ENCODE assay signal across 9 mouse cellular contexts in genomic region chr6:91157237-91157570, GRCm38 (mm10). TPM values are rescaled to one million over a fixed set of nuclear protein-coding genes. Genes with fewer than 3 reads are reported as not detected.
DNase-seq lines count a peak whose midpoint lies in the region; ATAC-seq and TF ChIP-seq lines count a peak whose summit lies in the region.
"Had no signal": no experiment of that assay in that cellular context is flagged by ENCODE, and none has a peak within 500 bp of the region (broad histone marks: within the 10 kb centered on the region; RNA-seq: fewer than 3 reads in every experiment).

No protein-coding gene starts in this region.

- WGBS in spleen, adult 2 months = 55% methylated on average over 6 of the region's 6 CpGs
- WGBS in limb, embryonic 15.5 days = 15% methylated on average over 6 of the region's 6 CpGs
- WGBS in stomach, postnatal 0 days = 30% methylated on average over 5 of the region's 6 CpGs

- H3K27ac ChIP-seq in spleen, adult 2 months (ENCODE audit: insufficient read depth, low read length) = no peak overlapping the region
- peak overlapping the region; percentile 86 for H3K27ac ChIP-seq in limb, embryonic 15.5 days
- peak overlapping the region; percentile 82; the same call in 1 of the 2 replicates for H3K27ac ChIP-seq in stomach, postnatal 0 days (replicated peaks)

- no peak for TF ChIP-seq POLR2A in spleen, adult 2 months (IDR thresholded peaks at IDR 0.05; ENCODE audit: low read depth, low read length)

- no peak for TF ChIP-seq EP300 in stomach, postnatal 0 days (optimal IDR thresholded peaks at IDR 0.05)

- H3K9me3 ChIP-seq in erythroblast, embryonic 14.5 days (ENCODE audit: control insufficient read depth, low read length) = peaks cover under 1% of the 10 kb centered on the region; the same call in 1 of the 2 replicates
- no peaks in the 10 kb centered on the region for H3K9me3 ChIP-seq in limb, embryonic 15.5 days
- H3K9me3 ChIP-seq in stomach, postnatal 0 days (ENCODE audit: control insufficient read depth, low read length) = no peaks in the 10 kb centered on the region

- H3K4me2 ChIP-seq in limb, embryonic 15.5 days = peak overlapping the region; percentile 83
- H3K4me2 ChIP-seq in stomach, postnatal 0 days (replicated peaks; ENCODE audit: low read depth) = peak overlapping the region; percentile 92

- DNase-seq in spleen, adult 2 months (ENCODE audit: low read depth in 1 of 2, low spot score in 2 of 2) = no peak
- no peak for DNase-seq in spleen, adult 18-20 months
- no peak for DNase-seq in stomach, postnatal 0 days (ENCODE audit: low spot score)
- no peak for DNase-seq in frontal cortex, postnatal 25 days (ENCODE audit: low spot score in 2 of 2)
- DNase-seq in T-cell, adult 2 months (ENCODE audit: low spot score) = no peak

- H3K4me1 ChIP-seq in erythroblast, embryonic 14.5 days (ENCODE audit: control insufficient read depth) = peaks cover 97% of the 10 kb centered on the region
- H3K4me1 ChIP-seq in spleen, adult 2 months (ENCODE audit: control insufficient read depth, insufficient read depth, insufficient read length) = peaks cover 4% of the 10 kb centered on the region
- peaks cover 62% of the 10 kb centered on the region for H3K4me1 ChIP-seq in limb, embryonic 15.5 days
- peaks cover 3% of the 10 kb centered on the region; the same call in 1 of the 2 replicates for H3K4me1 ChIP-seq in stomach, postnatal 0 days (replicated peaks; ENCODE audit: control insufficient read depth, insufficient read depth)

- no peak for TF ChIP-seq CTCF in spleen, adult 2 months (IDR thresholded peaks at IDR 0.05; ENCODE audit: extremely low read depth, insufficient read depth, insufficient read length, insufficient replicate concordance)
- TF ChIP-seq CTCF in stomach, postnatal 0 days (IDR thresholded peaks at IDR 0.05; ENCODE audit: low read depth) = no peak

- peak overlapping the region; percentile 85 for H3K4me3 ChIP-seq in erythroblast, embryonic 14.5 days (replicated peaks)
- H3K4me3 ChIP-seq in spleen, adult 2 months (ENCODE audit: extremely low read depth, insufficient read depth, insufficient read length) = peak overlapping the region; percentile 60; the same call in 1 of the 2 replicates
- H3K4me3 ChIP-seq in limb, embryonic 15.5 days = peak overlapping the region; percentile 63
- H3K4me3 ChIP-seq in stomach, postnatal 0 days (ENCODE audit: low read depth, low read length) = peak overlapping the region; percentile 65

- ATAC-seq in erythroblast, adult 5-6 weeks (replicated peaks; ENCODE audit: low FRiP score, poor library complexity, severe bottlenecking) = no peak
- ATAC-seq in limb, embryonic 15.5 days (ENCODE audit: insufficient number of reproducible peaks, low FRiP score, low TSS enrichment, low read depth) = no peak
- peak; percentile 6; the same call in 1 of the 2 replicates for ATAC-seq in stomach, postnatal 0 days (ENCODE audit: low FRiP score, low TSS enrichment)

- H3K9ac ChIP-seq in limb, embryonic 15.5 days = peak overlapping the region; percentile 60
- peak overlapping the region; percentile 76 for H3K9ac ChIP-seq in stomach, postnatal 0 days (ENCODE audit: low read length)

- peaks cover 48% of the 10 kb centered on the region for H3K36me3 ChIP-seq in erythroblast, embryonic 14.5 days (ENCODE audit: control insufficient read depth)
- H3K36me3 ChIP-seq in spleen, adult 2 months (ENCODE audit: control insufficient read depth, insufficient read depth, low read length) = no peaks in the 10 kb centered on the region
- no peaks in the 10 kb centered on the region for H3K36me3 ChIP-seq in limb, embryonic 15.5 days
- no peaks in the 10 kb centered on the region for H3K36me3 ChIP-seq in stomach, postnatal 0 days (ENCODE audit: control insufficient read depth, insufficient read depth, low read length)

- H3K27me3 ChIP-seq in erythroblast, embryonic 14.5 days (ENCODE audit: control insufficient read depth) = peaks cover 18% of the 10 kb centered on the region
- no peaks in the 10 kb centered on the region for H3K27me3 ChIP-seq in spleen, adult 2 months (ENCODE audit: control insufficient read depth, insufficient read depth, low read length)
- H3K27me3 ChIP-seq in limb, embryonic 15.5 days = 0 out of 2 replicates have a peak, but pooled peaks cover 3% of the 10 kb centered on the region
- no peaks in the 10 kb centered on the region for H3K27me3 ChIP-seq in stomach, postnatal 0 days (ENCODE audit: control insufficient read depth, insufficient read depth, low read length)

RNA-seq across cellular contexts. Expression of gene Hdac11, which starts 0.7 kb away (rescaled TPM):
- polyA plus RNA-seq in erythroblast, embryonic 14.5 days (2012) = 1.5 and 2.9 TPM in 2 replicates
- total RNA-seq in erythroblast, adult 5-6 weeks (2015; ENCODE audit: low replicate concordance) = 3.8 TPM in 1 of 2 replicates, not detected in the other
- 0.84 and 1.8 TPM in 2 replicates for total RNA-seq in erythroblast, adult 5-6 weeks (2017; ENCODE audit: low replicate concordance)
- 8.3 and 8.9 TPM in 2 replicates for polyA plus RNA-seq in spleen, adult 2 months (2012; rRNA removed)
- polyA plus RNA-seq in limb, embryonic 15.5 days (2015; fragmentation: Nextera tagmentation; extraction: Ambion mirVana) = 13.5 and 13.9 TPM in 2 replicates
- 6.5 and 7.1 TPM in 2 replicates for polyA plus RNA-seq in stomach, postnatal 0 days (2015; fragmentation: Nextera tagmentation; extraction: Ambion mirVana)

RNA-seq across cellular contexts. Expression of gene Nup210, which starts 40.6 kb away (rescaled TPM):
- 15.1 and 24.6 TPM in 2 replicates for polyA plus RNA-seq in erythroblast, embryonic 14.5 days (2012)
- 45.3 and 64.8 TPM in 2 replicates for total RNA-seq in erythroblast, adult 5-6 weeks (2015; ENCODE audit: low replicate concordance)
- total RNA-seq in erythroblast, adult 5-6 weeks (2017; ENCODE audit: low replicate concordance) = 56.8 and 60.8 TPM in 2 replicates
- 176 and 180 TPM in 2 replicates for polyA plus RNA-seq in spleen, adult 2 months (2012; rRNA removed)
- 11.3 and 11.6 TPM in 2 replicates for polyA plus RNA-seq in limb, embryonic 15.5 days (2015; fragmentation: Nextera tagmentation; extraction: Ambion mirVana)
- 2.2 and 2.4 TPM in 2 replicates for polyA plus RNA-seq in stomach, postnatal 0 days (2015; fragmentation: Nextera tagmentation; extraction: Ambion mirVana)

RNA-seq across cellular contexts. Expression of gene Fbln2, which starts 55.1 kb away (rescaled TPM):
- 0.07 TPM in 1 of 2 replicates, not detected in the other for polyA plus RNA-seq in erythroblast, embryonic 14.5 days (2012)
- total RNA-seq in erythroblast, adult 5-6 weeks (2015; ENCODE audit: low replicate concordance) = not detected in 2 replicates
- not detected in 2 replicates for total RNA-seq in erythroblast, adult 5-6 weeks (2017; ENCODE audit: low replicate concordance)
- 12.0 and 15.6 TPM in 2 replicates for polyA plus RNA-seq in spleen, adult 2 months (2012; rRNA removed)
- polyA plus RNA-seq in limb, embryonic 15.5 days (2015; fragmentation: Nextera tagmentation; extraction: Ambion mirVana) = 297 and 305 TPM in 2 replicates
- polyA plus RNA-seq in stomach, postnatal 0 days (2015; fragmentation: Nextera tagmentation; extraction: Ambion mirVana) = 29.5 and 32.1 TPM in 2 replicates
- total RNA-seq: monocyte, adult 5-6 weeks had no signal

Comparison
In these comparisons a context has a peak if more than half of its experiments do, and no peak if none do; other contexts are left out.
1. RNA of gene Fbln2, which starts 55.1 kb away (polyA plus RNA-seq): 297 to 305 TPM in limb, embryonic 15.5 days, 29.5 to 32.1 TPM in stomach, postnatal 0 days and 12.0 to 15.6 TPM in spleen, adult 2 months; 0.07 TPM in erythroblast, embryonic 14.5 days; every median in the first group is over 10 times any median in the second.
2. Peak in every context shown above with its lines, with median percentiles within 50 percentile points of each other: H3K4me3 ChIP-seq.